Mouse (Mus musculus) ES-E14 (cell line): ENCODE results near the gene Batf.

ENCODE experiments used
- CHD2 ChIP-seq: IDR thresholded peaks from 2 replicates; pipeline ENCODE4 v1.6.1; 2014; ENCODE audit warnings: mild to moderate bottlenecking, low read depth, low read length, inconsistent platforms
- HCFC1 ChIP-seq: IDR thresholded peaks from 2 replicates; pipeline ENCODE4 v1.6.1; 2012; ENCODE audit warnings: low read length, inconsistent platforms, borderline replicate concordance; ENCODE audit not compliant: insufficient read depth
- MAFK ChIP-seq: IDR thresholded peaks from 2 replicates; pipeline ENCODE4 v1.6.1; 2014; ENCODE audit warnings: mild to moderate bottlenecking, low read depth, low read length, inconsistent platforms; ENCODE audit not compliant: insufficient read depth
- ZNF384 ChIP-seq: IDR thresholded peaks from 2 replicates; pipeline ENCODE4 v1.6.1; 2012; ENCODE audit warnings: low read depth, low read length, inconsistent platforms

DNA sequence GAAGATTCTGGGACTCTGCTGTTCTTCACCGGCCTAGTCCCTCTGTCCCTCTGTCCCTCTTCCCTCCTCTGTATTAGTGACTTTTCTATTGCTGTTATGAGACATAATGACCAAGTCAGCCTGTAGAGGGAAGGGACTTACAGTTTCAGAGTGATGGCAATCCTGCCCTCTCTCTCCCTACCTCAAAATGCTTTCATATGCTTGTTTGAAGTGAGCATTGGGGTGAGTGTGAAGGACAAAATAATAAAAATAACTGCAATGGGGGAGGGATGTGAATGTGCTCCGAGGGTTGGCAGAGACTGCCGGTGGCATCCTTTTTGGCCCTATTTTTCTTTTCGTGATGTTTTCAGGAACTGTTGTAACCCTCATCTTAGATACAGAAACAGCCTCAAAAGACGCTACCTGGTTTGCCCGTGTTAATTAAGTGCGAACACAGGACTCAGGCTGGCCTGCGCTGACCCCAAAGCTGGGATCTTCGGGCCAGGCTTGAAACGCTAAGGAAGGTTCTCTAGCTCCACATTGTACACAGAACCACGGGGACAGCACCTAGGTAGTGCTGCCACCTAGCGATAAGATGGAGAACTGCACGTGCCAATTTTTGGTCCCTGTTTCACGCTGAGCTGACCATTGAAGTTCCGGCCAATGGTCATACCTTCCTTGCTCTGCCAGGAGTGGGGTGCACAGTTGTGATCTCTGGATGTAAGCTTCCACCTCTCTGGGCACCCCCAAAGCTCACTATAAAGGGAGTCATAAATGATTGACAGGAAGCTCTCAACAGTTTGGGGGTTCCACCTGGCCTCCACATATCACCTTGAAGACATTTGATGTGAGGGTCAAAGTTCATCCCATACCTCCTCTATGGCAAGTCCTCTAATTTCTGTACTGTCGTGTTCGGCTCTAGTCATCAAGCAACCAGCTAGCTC is 42.8 kb downstream of the Batf start:
- no peak for TF ChIP-seq CHD2
- no peak for TF ChIP-seq ZNF384
- TF ChIP-seq HCFC1: no peak
- no peak for TF ChIP-seq MAFK
